Mouse (Mus musculus) brain, adult 2 months (tissue): ENCODE results near the gene Dad1.

Experiments used
- DNase-seq: peaks from one replicate; pipeline ENCODE4 v3.0.0; 2011; ENCODE audit warnings: low read depth, low spot score

Gene Dad1

DNA sequence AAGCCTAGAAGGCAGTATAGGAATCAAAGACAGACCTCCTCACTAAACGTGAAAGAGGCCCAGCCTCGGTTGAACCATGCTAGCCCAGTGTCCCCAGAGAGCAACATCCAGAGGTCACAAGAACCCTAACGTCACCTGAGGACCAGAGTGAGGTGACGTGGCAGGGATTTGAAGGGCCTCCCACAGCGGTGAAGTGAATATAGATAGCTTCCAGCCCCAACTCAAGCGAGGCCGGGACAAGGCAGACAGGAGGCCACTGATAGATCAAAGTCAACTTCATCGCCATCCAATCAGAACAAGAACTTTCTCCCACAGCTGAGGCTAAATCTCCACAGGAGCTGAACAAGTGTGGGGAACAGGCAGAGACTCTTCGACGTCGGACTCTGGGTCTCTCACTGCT lies 28.2 kb downstream of the Dad1 start:
- no peak for DNase-seq

DNA sequence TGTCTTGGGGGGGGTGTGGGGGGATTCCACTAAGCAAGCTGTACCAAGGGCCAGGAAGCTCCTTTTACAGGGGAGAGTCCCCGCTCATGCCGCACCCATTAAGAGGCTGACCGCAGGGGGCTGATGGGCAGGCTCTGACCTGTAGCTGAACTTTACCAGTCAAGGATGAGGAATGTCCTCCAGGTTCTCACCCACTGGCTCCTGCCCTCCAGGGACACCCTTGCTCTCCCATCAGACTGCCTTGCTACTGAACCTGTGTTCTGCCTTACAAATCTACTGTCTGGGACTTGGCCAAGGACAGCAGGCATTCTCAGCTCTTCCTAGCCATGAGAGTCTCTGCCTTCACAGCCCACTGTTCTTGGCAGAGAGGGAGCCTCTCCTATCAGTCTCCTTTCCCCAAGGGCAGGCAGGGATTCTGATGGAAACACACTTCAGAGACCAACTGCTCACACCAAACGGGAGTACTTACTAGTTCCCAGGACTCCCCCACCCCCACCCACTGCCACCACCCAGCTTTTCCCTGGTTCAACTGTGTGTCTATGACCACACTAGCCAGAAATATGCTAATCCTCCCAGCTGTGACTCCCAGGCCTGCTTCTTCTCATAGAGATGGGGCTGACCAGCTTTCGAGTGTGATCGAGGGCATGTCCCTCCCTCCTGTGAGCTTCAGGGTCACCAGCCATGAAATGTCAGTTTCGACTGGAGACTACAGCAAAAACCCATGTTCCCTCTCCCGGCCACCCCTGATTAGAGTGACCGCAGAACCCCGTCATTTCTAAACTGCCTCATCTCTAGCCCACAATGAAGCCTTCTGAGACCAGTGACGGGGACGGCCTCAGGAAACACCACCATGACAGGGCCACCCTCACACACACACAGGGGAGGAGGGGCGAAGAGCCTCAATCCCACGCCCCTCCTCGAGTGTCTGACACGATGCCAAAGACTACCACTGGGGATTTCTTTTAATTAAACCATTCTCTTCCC lies 29.1 kb downstream of the Dad1 start:
- DNase-seq, result no peak

DNA sequence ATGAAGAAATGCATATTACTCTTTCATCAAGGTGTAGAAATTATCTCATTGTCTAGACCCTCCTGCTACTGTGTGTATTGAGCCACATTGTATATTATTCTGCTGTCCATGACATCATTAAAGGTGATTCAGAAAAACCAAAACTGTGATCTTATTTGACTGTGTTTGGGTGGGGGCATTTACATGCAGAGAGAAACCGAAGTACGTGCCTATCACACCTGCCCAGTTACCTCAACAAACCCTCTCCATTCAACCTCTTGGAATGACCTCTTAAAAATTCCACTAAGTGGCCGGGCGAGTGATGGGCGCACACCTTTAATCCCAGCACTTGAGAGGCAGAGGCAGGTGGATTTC lies 29.9 kb downstream of the Dad1 start:
- DNase-seq, result no peak

DNA sequence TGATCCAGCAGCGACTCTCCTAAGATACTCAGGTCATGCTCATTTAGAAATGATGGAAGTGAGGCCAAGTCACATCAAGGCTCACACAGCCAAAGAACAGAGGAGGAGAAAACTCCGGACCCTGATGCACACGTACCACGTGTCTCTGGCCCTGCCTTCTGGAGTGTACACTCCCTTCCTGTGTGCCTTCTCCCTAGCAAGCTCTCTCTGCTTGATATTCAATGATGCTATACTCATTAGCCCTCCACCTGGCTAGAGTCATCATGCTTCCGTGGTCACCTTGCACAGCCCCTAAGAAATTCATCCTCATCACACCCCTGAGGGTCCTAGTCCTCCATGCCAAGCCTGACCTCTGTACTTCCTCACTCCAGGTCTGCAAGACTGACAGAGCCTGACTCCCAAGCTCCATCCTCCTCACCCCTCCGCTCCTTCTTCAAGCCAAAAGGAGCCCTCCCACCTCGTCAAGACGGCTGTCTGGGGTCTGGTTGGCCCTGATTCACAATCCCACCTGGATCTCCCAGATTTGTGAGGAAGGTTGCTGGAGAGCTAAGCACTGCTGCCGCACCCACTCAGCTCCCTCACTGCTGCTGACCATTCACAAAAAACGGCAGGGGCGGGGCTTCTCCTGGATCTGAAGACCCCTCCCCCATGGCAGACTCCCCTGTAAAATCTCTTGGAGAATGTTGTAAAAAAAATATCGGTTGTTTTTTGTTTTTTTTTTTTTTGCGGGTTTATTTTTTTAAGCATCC lies 30.4 kb downstream of the Dad1 start:
- no peak for DNase-seq

DNA sequence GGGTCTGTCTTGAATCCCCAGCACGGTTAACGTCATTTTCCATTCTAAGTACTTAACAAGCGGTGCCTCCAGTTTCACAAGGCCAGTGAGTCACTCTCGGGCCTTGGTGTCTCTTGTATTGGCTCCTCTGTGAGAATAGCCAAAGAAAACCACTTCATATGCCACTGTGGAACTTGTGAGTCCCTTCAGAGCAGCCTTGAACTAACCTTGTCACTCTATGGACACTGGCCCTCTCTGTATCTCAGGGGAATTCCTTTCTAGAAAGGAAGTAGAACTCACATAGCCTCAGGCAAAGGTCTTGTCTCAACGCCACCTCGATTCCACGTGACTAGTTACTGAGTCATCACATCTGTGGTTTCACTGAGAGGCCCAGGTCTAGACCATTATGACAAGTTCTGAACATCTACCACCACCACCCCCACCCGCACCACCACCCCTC lies 31.6 kb downstream of the Dad1 start:
- DNase-seq, result no peak

DNA sequence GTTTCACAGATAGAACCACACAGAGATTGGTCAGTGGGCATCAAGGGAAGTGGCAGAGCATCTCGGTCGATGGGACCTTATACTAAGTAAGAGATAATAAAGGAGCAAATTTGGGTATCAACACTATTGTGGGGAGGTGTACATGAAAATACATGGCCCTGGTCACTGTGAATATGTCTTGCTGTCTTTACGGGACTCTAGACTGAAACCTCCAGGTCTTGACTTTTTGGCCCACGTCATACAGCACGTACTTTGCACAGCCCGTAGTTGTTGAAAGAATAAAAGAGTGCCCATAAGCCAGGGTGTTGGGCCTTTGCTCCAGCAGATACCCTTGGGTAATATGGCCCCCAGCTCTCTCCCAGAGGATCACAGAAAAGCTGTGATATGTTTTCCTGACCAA lies 32.3 kb downstream of the Dad1 start:
- no peak for DNase-seq

DNA sequence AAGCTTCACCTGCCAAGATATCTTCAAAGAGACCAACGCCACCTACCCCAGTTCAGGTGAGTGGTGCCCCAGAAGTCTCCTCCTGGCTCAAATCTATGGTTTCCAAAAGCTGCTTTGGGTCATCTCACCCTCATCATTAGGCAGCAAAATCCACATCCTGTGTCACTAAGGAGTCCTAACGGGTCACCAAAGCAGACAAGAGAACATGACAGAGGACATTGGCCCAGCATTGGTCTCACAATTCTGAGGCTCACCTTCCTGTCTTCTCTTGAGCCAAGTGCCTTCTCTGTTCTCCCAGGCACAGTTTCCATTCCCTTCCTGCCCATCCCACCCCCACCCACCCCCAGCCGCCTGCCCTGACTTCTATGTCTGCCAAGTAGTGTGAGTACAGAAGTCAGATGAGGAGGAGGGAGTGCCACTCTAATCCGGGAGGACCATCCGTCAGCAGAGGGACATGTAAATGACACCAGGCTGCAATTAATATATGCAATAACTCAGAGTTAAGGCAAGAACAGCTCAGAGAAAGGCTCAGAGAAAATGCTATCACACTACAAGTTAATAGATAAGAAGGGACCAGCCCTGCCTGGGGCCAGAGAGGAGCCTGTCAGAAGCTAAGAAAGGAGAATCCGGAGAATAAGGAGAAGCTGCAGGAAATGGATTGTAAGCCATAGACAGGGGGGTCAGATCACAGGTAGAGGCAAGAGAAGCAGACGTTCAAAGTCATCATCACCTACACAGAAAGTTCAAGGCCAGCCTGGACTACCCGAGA lies 33.0 kb downstream of the Dad1 start:
- no peak for DNase-seq

DNA sequence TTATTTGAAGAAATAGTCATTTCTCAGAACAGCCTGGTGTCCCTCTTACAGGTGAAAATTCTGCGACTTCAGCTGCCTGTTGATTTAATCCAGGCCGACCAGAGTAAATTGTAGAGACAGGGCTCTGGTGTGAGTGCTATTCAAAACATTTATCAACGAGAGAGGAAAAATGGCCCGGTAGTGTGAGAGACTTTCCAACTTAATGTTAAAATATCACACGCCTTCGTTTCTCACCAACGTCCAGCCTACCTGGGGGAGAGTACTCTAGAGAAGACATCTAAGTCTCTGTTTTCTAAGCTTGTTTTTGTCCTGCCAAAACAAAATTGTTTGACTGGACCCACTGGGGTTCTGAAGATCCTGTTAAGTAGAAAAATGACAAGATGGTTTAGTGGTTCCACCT lies 34.1 kb downstream of the Dad1 start:
- DNase-seq, result no peak

DNA sequence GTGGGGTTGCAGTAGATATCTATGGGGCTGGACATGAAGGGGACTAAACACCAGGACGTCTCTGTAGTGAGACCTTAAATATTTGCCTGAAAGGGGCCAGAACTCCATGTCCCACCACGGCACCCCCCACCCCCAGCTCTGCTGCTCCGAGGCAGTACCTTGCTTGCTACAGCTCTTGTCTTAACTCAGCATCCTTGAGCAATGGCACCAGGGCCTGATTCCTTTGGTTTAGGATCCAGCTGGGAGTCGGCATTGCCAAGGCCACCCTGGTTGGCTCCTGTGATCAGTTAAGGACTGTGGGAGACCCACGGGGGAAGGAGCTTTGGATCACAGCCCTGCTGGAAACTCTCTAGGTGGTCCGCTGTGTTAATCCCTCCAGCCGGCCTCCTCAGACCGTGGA lies 34.6 kb downstream of the Dad1 start:
- no peak for DNase-seq

DNA sequence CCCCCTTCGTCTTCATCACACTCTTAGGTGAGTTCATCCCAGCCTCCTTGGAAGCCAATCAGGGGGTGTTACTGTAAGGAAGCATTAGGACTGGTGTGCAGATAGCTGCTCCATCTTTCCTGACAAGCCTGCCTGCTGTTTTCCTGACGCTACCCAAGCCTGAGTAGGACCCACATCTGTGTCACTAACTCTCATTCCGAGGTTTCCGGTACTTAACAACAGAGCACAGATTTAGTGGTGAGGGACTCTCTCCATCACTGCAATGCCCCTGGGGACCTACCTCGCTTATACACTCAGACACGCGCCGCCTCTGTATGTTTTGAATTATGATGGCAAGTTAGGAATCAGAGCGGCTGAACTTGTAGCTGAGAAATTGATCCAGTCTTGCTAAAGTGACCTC lies 35.2 kb downstream of the Dad1 start:
- no peak for DNase-seq

DNA sequence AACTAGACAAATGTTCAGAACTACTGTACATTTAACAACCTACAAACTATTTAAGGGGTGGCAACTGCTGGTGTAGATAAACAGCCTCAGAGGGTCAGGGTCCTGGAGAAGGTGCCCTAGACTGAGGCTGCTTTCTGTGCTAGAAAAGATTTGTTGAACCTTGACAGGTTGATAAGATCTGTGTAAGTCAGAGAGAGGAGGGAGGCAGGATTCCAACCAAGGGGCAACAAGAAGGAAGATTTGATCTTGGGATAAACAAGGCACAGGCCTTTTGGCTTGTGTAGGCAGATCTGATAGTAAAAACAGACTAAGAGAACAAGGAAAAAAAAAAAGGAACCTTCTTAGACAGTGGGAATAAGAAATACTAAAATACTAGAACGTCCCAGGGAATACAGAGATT lies 35.7 kb downstream of the Dad1 start:
- DNase-seq, result no peak

DNA sequence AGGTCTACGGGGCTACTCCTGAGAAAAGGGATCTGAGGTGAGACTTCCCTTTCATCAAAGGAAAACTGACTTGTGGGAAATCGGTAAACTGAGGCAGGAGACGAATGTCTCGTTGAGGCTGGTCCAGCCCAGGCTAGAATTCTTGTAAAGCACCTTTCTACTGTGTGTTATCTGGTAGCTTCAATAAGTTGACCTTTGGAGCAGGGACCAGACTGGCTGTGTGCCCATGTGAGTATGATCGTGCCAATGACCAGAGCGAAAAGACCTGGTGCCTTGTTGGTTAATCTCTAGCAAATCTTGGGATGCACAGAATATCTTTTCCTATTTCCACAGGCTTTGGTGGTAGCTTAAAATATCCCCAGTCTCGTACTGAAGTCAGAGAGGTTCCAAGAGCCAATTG lies 37.8 kb downstream of the Dad1 start:
- DNase-seq, result no peak

DNA sequence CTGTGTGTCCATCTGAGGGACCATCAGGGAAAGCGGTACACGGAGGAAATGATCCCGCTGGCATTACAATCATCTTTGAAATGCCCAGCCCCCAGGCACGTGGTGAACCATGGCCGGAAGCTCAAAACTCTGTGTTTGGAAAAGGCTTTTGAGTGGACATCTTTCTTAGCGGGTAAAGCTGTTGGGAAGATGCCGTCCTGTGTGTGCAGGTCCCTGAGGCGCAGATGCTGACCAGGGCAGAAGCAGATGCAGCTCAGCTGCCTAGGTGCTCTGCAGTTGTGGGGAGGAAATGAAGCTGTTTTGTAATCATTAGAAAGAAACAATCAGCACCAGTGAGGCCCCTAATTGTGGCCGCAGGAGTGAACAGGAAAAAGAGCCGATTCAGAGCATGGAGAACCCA lies 39.0 kb downstream of the Dad1 start:
- no peak for DNase-seq

DNA sequence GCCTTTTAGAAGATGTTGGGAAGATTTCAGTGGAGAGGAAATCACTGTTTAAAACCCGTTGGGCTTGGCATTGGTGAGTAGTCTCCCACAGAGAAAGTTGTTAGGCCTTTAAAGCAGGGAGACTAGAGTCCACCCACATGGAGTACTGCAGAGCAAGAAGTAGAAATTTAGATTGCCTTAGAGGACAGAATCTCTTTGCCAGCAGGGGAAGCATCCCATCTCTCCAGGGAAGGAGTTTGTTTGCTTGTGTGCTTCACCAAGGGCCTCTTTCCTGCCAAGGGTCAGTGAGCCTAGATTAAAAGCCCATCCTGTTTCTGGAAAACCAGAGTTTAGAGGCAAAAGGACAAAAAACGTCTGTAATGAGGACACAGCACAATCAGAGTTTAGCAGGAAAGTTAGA lies 39.4 kb downstream of the Dad1 start:
- DNase-seq, result no peak

DNA sequence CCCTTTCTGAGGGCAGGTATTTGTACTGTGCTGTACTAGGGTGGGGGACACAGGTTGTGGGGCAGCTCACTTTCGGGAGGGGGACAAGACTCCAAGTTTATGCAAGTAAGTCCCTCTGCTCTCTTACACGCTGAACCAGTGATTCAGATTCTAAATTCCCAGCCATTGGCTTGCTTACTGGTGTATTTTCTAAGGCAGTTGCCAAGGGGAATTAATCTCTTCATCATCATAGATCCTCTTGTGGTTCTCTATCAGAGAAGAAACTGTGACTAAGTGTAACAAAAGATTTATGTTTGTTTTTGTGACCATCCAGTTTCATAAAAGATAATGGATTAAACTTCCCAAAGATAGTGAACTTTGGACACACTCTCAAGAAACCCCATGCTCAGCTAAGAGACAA lies 40.2 kb downstream of the Dad1 start:
- DNase-seq, result no peak

DNA sequence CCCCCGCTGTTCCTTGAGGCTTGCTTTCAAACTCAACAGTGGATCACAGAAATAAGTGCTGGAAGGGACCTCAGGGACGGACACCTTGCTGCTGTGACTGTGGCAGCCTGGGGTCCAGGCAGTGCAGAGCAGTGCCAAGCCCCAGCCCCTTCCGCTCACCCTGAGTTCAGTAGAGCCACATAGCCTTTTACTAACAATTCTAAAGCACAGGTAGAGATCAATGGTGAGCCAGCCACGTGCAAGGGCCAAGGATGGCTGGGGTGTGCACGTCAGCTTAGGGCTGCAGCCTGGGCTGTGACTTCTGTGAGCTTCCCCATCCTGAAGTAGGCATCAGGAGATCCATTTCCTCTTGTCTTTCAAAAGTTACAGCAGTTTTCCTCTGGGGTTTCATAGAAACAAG lies 42.1 kb downstream of the Dad1 start:
- no peak for DNase-seq

DNA sequence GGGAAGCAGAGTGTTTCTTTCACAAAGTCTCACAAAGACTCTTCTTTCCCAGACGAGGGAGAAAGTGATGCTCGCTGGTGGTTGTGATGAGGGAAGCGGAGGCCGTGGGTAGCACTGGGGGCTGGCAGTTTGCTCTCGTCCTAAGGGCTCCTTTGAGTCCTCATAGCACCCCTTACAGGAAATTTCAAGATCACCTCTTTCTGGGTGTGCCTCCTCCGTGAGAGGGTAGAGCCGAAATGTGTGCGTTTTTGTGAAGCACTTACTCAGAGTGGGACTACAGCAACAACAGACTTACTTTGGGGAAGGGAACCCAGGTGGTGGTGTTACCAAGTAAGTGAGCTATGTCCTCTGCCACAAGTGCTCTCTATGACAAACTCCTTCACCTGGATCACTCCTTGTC lies 42.7 kb downstream of the Dad1 start:
- no peak for DNase-seq

DNA sequence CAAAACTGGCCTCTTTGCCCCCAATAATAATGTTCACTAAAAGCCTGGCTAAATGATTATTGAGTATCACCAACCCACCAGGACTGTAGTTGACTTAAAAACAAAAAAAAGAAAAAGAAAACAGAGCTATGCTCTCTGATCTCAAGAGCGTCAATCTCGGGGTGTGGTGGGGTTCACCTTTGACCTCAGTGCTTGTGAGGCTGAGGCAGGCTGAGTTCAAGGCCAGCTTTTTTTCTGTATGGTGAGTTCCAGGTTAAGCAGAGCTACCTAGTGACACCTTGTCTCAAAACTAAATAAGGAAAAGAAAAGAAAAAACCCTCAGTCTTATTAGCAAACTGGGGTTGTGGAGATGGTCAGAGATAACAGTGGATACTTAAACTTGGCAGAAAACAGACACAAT lies 43.5 kb downstream of the Dad1 start:
- no peak for DNase-seq

DNA sequence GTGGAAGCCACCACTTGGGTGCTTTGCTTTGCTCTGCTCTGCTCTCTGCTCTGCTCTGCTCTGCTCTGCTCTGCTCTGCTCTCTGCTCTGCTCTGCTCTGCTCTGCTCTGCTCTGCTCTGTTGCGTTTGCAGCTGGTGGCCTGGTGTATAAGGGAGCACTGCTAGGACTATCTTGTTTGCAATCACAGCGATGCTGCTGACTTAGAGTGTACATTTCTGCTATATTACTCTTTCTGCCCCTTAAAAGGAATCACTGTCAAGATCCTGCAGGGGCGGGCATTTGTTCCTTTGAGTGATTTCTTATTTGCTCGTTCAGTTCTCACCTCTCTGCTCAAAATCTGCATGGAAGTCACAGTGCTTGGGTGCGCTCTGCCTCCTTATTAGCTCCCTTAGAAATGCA lies 44.0 kb downstream of the Dad1 start:
- DNase-seq, result no peak

DNA sequence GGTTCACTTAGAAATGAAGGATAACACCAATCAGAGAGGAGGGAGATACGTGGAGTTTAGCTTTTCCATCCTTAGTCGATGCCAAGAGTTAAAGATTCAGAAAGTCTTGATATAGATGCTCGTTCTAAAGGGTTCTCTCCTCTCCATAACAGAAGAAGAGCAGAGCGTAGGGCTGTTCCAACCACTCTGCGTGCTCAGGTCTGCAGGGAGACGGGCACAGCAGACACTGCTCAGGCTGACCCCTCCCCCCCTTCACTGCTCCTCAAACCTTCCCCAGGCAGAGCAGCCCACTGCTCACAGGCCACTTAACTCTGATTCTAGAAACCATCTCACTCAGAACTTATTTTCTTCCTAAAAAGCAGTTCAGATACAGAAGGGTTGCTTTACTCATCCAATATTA lies 45.2 kb downstream of the Dad1 start:
- no peak for DNase-seq

DNA sequence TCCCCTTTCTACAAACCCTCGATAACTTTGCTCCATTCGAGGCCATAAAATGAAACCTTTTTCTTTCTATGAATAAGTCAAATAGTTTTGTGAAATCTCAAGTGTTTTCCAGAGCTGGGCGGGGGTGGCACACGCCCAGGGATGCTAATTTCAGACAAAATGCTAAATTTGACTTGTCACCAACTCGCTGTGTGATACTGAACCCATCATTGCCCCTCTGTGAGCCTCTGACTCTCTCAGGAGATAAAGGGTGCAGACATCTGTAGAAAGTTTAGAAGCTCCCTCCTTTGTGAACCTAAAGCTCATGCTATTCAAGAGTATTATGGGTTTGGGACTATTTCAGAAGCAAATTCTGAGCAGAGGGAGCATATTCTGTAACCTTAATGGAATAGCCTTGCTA lies 46.0 kb downstream of the Dad1 start:
- DNase-seq, result no peak
